22 mouse cellular contexts compared by ENCODE assay signal in the genomic region with DNA sequence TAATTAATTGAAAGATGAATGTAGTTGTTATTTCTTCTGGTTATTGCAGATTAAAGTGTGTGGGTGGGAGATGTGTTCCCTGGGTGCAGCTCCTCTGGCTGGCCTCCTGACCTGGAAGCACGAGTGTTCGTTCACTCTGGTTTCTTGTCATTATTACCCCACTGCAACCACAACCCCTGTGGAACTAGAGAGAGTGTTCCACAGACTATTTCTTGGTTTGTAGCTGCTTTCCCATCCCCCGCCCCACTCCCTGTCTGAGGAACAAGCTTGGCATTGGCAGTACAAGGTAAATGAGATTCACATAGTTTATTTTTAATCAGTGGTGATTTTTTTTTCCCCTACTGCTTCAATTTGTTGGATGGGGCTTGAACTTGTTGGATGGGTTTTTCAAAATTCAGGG.
"Had no signal": no experiment of that assay in that cellular context is flagged by ENCODE, and none has a peak within 500 bp of the region (broad histone marks: within the 10 kb centered on the region; RNA-seq: fewer than 3 reads in every experiment).

No protein-coding gene starts in this region.

- H3K4me1 ChIP-seq: intestine, embryonic 15.5 days; limb, embryonic 10.5 days; limb, embryonic 13.5 days; liver, embryonic 12.5 days; liver, embryonic 15.5 days; neural tube, embryonic 13.5 days had no signal

- H3K27ac ChIP-seq: intestine, embryonic 15.5 days; kidney, postnatal 0 days; layer of hippocampus, adult 2 months; limb, embryonic 10.5 days; limb, embryonic 13.5 days; liver, embryonic 12.5 days; liver, embryonic 15.5 days; macrophage; neural tube, embryonic 13.5 days had no signal

- H3K9ac ChIP-seq: intestine, embryonic 15.5 days; limb, embryonic 13.5 days; liver, embryonic 12.5 days; liver, embryonic 15.5 days; neural tube, embryonic 13.5 days had no signal

- H3K4me2 ChIP-seq: intestine, embryonic 15.5 days; limb, embryonic 13.5 days; liver, embryonic 12.5 days; liver, embryonic 15.5 days; neural tube, embryonic 13.5 days had no signal

- H3K36me3 ChIP-seq: intestine, embryonic 15.5 days; neural tube, embryonic 13.5 days had no signal

- H3K9me3 ChIP-seq: intestine, embryonic 15.5 days; limb, embryonic 10.5 days; limb, embryonic 13.5 days; liver, embryonic 12.5 days; liver, embryonic 15.5 days; neural tube, embryonic 13.5 days had no signal

- ATAC-seq: intestine, embryonic 15.5 days; liver, embryonic 12.5 days had no signal

- H3K4me3 ChIP-seq: intestine, embryonic 15.5 days; layer of hippocampus, adult 2 months; limb, embryonic 10.5 days; limb, embryonic 13.5 days; liver, embryonic 12.5 days; liver, embryonic 15.5 days; myocyte; neural tube, embryonic 13.5 days had no signal

- DNase-seq: kidney, adult 11 months; kidney, postnatal 25 days; layer of hippocampus, adult 9-11 months; liver; lung, adult 2 months; lung, postnatal 14 days; retina, postnatal 1 day; right cerebral cortex, postnatal 25 days; spleen, adult 18-20 months; thymus, adult 2 months; thymus, postnatal 14 days; thymus, postnatal 4 days had no signal

- H3K27me3 ChIP-seq: intestine, embryonic 15.5 days; limb, embryonic 13.5 days; liver, embryonic 12.5 days; liver, embryonic 15.5 days; neural tube, embryonic 13.5 days had no signal
